Mouse (Mus musculus) lung, embryonic 16.5 days (tissue): Measurements from ENCODE around the gene Zfp663. TPM values are rescaled to one million over a fixed set of nuclear protein-coding genes. Genes with fewer than 3 reads are reported as not detected.
A peak's percentile ranks its signal among the peaks of the same experiment; 100 is the strongest.

Experiments used
- ATAC-seq: fragments of 200-750 bp; cut with Nextera tagmentation; 2 replicates; pipeline ENCODE4 v1.8.0; 2017; ENCODE audit warnings: low read depth, mild to moderate bottlenecking, moderate library complexity
- H3K27ac ChIP-seq: fragments of 300-500 bp; sonication (generic); 2 replicates; pipeline ENCODE4 v1.5.1; 2014; ENCODE audit warnings: mild to moderate bottlenecking, control low read depth, low read length
- H3K27me3 ChIP-seq: fragments of 300-500 bp; sonication (generic); 2 replicates; pipeline ENCODE4 v1.6.1; 2014; ENCODE audit warnings: low read depth, low read length, mixed read lengths; ENCODE audit not compliant: control insufficient read depth, insufficient read depth
- H3K36me3 ChIP-seq: fragments of 300-500 bp; sonication (generic); 2 replicates; pipeline ENCODE4 v1.6.1; 2014; ENCODE audit warnings: low read length; ENCODE audit not compliant: control insufficient read depth, insufficient read depth
- H3K4me1 ChIP-seq: fragments of 300-500 bp; sonication (generic); replicated peaks from 2 replicates; pipeline ENCODE4 v1.6.1; 2014; ENCODE audit warnings: low read length, mixed read lengths; ENCODE audit not compliant: control insufficient read depth, insufficient read depth
- H3K4me2 ChIP-seq: fragments of 300-500 bp; sonication (generic); 2 replicates; pipeline ENCODE4 v1.6.1; 2014; ENCODE audit warnings: low read depth, low read length, control low read depth
- H3K4me3 ChIP-seq: fragments of 300-500 bp; sonication (generic); 2 replicates; pipeline ENCODE4 v1.5.1; 2014; ENCODE audit warnings: mild to moderate bottlenecking, low read length, control low read depth
- H3K9ac ChIP-seq: fragments of 300-500 bp; sonication (generic); 2 replicates; pipeline ENCODE4 v1.6.1; 2014; ENCODE audit warnings: low read length, control low read depth
- H3K9me3 ChIP-seq: fragments of 300-500 bp; sonication (generic); 2 replicates; pipeline ENCODE4 v1.6.1; 2016; ENCODE audit warnings: low read length; ENCODE audit not compliant: control insufficient read depth
- WGBS: fragments of 180-500 bp; shearing (Covaris S2); extraction: QIAGEN DNeasy Blood & Tissue Kit; methylation state at CpG from one replicate; pipeline ENCODE4 v1.1.7; 2014; 5-methylcytosine and 5-hydroxymethylcytosine counted together
- polyA plus RNA-seq: library from polyadenylated mRNA; unstranded; fragments of >200 nt; fragmentation: Nextera tagmentation; extraction: Ambion mirVana; gene quantifications from 2 replicates; pipeline ENCODE4 v1.2.1, GENCODE M21; 2015

Zfp663 gene
- polyA plus RNA-seq, 1 experiment from 2014 or later: 1.9 TPM

GRCm38 (mm10) chr2:165380050-165380449 is 11.5 kb upstream of the Zfp663 start:
- Histone ChIP-seq H3K36me3 (peaks cover 68% of the 10 kb centered on the region), H3K27ac (no peak overlapping the region), H3K9ac (no peak overlapping the region), H3K4me1 (no peaks in the 10 kb centered on the region), H3K4me2 (no peak overlapping the region), H3K27me3 (no peaks in the 10 kb centered on the region), H3K9me3 (peaks cover 21% of the 10 kb centered on the region), H3K4me3 (no peak overlapping the region)
- WGBS: 96% methylated on average over 25 of the region's 25 CpGs
- no peak for ATAC-seq

GRCm38 (mm10) chr2:165376001-165376400 is 7.5 kb upstream of the Zfp663 start:
- H3K9me3 ChIP-seq: peaks cover 15% of the 10 kb centered on the region
- no peak overlapping the region for H3K27ac ChIP-seq
- ATAC-seq: no peak
- H3K4me2 ChIP-seq: no peak overlapping the region
- H3K4me1 ChIP-seq: no peaks in the 10 kb centered on the region
- no peak overlapping the region for H3K4me3 ChIP-seq
- H3K9ac ChIP-seq: no peak overlapping the region
- WGBS: 60% methylated on average over 4 of the region's 4 CpGs
- H3K27me3 ChIP-seq: no peaks in the 10 kb centered on the region
- H3K36me3 ChIP-seq: peaks cover 44% of the 10 kb centered on the region

DNA sequence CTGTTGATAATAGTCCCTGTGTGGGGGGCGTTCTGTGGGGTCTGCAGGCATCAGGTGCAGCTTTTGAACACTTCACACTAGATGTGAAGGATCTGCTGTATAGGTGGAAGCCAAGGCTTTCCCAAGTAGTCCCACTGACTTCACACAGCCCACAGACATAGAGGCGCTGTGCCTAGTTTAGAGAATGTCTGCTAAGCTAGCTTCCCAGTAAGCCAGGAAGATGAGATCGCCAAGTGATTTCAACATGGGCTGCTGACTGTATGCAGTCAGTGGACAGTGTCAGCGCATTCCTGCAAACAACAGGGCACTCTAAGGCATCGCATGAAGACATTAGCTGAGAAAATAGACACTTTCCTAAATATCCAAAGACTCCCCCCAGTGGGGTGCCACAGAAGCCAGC is 6.9 kb upstream of the Zfp663 start:
- WGBS: 84% methylated on average over 5 of the region's 5 CpGs
- Histone ChIP-seq H3K36me3 (peaks cover 39% of the 10 kb centered on the region), H3K4me2 (no peak overlapping the region)

DNA sequence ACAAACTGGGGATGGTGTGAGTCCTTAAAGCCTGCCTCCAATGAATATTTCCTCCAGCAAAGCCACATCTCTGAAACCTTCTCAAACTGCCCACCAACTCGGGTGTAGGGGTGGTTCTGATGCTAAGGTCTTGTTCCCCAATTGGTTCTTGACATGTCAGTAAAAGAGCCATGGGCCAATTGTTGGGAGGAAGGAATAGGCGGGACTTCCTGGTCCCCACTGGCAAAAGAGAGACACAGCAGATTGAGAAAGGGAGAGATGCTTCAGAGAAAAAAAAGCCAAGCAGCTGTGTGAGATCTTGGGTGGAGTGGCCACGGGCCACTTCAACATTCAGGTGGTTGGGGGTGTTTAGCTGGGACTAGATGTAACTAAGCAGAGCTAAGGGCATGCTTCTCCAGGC is 2.5 kb upstream of the Zfp663 start:
- 18% methylated on average over 3 of the region's 3 CpGs for WGBS
- no peak overlapping the region for H3K4me3 ChIP-seq
- H3K9ac ChIP-seq: no peak overlapping the region
- peaks cover 8% of the 10 kb centered on the region for H3K27me3 ChIP-seq
- H3K36me3 ChIP-seq: peaks cover 6% of the 10 kb centered on the region; the same call in 1 of the 2 replicates
- H3K4me2 ChIP-seq: no peak overlapping the region
- H3K9me3 ChIP-seq: no peaks in the 10 kb centered on the region
- H3K27ac ChIP-seq: no peak overlapping the region
- peaks cover 21% of the 10 kb centered on the region for H3K4me1 ChIP-seq
- no peak for ATAC-seq

More for the DNA sequence above, 6.9 kb upstream of the Zfp663 start:
- no peaks in the 10 kb centered on the region for H3K4me1 ChIP-seq
- H3K27ac ChIP-seq: no peak overlapping the region
- no peak for ATAC-seq
- no peaks in the 10 kb centered on the region for H3K27me3 ChIP-seq
- H3K4me3 ChIP-seq: no peak overlapping the region
- H3K9ac ChIP-seq: no peak overlapping the region
- peaks cover 10% of the 10 kb centered on the region; the same call in 1 of the 2 replicates for H3K9me3 ChIP-seq

GRCm38 (mm10) chr2:165370348-165370747 is 1.8 kb upstream of the Zfp663 start:
- Histone ChIP-seq H3K4me2 (no peak overlapping the region), H3K4me3 (no peak overlapping the region), H3K9me3 (no peaks in the 10 kb centered on the region), H3K27me3 (peaks cover 8% of the 10 kb centered on the region), H3K36me3 (peaks cover 6% of the 10 kb centered on the region; the same call in 1 of the 2 replicates), H3K4me1 (peaks cover 21% of the 10 kb centered on the region), H3K9ac (no peak overlapping the region), H3K27ac (no peak overlapping the region)
- no peak for ATAC-seq
- WGBS: 59% methylated on average over 3 of the region's 3 CpGs

DNA sequence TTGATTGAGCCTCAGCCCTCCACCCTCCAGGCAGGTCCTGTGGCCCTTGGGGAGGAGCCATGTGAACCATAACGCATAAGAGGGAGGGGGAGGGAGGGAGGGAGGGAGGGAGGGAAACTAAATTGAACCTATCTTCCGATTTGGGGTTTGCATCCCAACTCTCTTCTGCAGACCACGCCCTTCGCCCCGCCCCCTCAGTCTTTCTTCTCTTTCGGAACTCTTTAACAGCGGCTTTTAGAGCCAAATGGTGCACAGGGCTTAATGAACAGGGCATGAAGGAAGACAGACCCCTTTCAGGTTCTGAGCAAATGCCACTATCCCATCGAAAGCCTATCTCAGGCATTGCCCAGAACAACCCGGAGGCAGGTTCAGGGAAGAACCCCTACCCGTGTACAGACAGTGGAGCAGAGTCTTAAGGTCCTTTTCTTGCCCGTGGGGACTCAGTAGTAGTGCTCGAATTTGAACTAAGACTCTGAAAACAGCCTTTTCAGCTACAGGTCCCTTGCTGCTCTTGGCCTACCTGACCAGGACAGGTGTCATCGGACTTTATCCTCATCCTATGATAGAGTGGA is 575 bp downstream of the Zfp663 start:
- peaks cover 26% of the 10 kb centered on the region for H3K4me1 ChIP-seq
- peak; percentile 27; the same call in 1 of the 2 replicates for ATAC-seq
- H3K27me3 ChIP-seq: peaks cover 8% of the 10 kb centered on the region
- H3K36me3 ChIP-seq: no peaks in the 10 kb centered on the region
- 2% methylated on average over 13 of the region's 13 CpGs for WGBS
- peak overlapping the region; percentile 31; the same call in 1 of the 2 replicates for H3K27ac ChIP-seq
- 0 out of 2 replicates have a peak overlapping the region, but pooled peaks have one; percentile 7 for H3K9ac ChIP-seq
- H3K9me3 ChIP-seq: no peaks in the 10 kb centered on the region
- peak overlapping the region; percentile 35 for H3K4me3 ChIP-seq
- H3K4me2 ChIP-seq: peak overlapping the region; percentile 48

- no peaks in the 10 kb centered on the region for H3K9me3 ChIP-seq
- peak overlapping the region; percentile 27; the same call in 1 of the 2 replicates for H3K4me3 ChIP-seq
- H3K36me3 ChIP-seq: no peaks in the 10 kb centered on the region
- H3K4me2 ChIP-seq: peak overlapping the region; percentile 50
- peak; percentile 84 for ATAC-seq
- WGBS: 1% methylated on average over 5 of the region's 8 CpGs
- H3K27me3 ChIP-seq: peaks cover 8% of the 10 kb centered on the region
- peaks cover 26% of the 10 kb centered on the region for H3K4me1 ChIP-seq
- H3K27ac ChIP-seq: peak overlapping the region; percentile 46; the same call in 1 of the 2 replicates
- H3K9ac ChIP-seq: no peak overlapping the region
Measured at GRCm38 (mm10) chr2:165367047-165367520, 1.4 kb downstream of the Zfp663 start.

DNA sequence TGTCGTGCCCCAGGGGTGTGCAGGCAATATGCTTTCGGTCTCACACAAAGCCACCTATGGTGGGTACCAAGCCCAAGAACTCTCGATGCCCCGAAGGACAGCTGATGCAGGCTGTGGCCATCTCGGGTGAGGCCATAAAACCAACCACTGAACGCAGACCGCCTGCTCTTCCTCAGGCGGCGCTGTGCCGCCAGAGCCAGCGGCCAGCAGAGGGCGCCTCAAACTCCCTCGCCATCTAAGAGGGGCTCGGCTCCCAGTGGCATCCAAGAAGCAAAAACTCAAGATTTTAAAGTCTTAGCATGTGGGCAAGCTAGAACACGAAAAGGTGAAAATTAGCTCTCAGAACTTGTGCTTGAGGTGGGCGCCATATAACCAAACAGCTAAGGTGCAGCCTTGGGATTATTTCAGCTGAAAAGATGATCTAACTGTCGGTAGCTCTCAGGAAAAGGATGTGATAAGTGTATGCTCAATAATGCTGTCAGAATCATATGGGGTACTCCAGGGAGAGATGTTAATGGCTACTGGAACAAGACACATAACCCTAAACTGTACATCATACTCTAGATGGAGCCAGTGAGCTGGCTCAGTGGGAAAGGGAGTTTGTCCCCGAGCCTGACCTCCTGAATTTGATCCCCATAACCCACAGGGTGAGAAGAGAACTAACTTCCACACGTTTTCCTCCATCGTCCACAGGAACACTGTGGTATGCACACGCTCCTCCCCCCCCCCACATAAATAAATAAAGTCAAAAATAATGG is 4.0 kb downstream of the Zfp663 start:
- peaks cover 26% of the 10 kb centered on the region for H3K4me1 ChIP-seq
- peak overlapping the region; percentile 41; the same call in 1 of the 2 replicates for H3K9ac ChIP-seq
- H3K27me3 ChIP-seq: peaks cover 8% of the 10 kb centered on the region
- H3K9me3 ChIP-seq: no peaks in the 10 kb centered on the region
- no peak overlapping the region for H3K4me3 ChIP-seq
- peak overlapping the region; percentile 45 for H3K4me2 ChIP-seq
- no peaks in the 10 kb centered on the region for H3K36me3 ChIP-seq
- no peak for ATAC-seq
- H3K27ac ChIP-seq: no peak overlapping the region
- 10% methylated on average over 21 of the region's 21 CpGs for WGBS

DNA sequence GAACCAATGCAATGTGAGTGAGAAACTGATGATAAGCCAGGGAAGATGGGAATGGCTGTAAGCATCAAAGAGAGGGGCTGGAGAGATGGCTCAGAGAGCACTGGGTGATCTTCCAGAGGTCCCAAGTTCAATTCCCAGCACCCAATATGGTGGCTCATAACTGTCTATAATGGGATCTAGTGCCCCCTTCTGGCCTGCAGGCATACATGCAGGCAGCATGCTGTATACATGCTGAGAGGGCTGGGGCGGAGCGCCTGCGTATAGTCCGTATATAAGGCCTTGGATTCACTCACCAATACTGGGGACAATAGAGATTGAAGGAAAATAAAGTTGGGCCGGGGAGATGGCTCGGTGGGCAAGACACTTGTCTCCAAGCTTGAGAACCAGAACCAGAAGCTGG is 5.2 kb downstream of the Zfp663 start:
- no peak overlapping the region for H3K4me3 ChIP-seq
- H3K9ac ChIP-seq: no peak overlapping the region
- peaks cover 3% of the 10 kb centered on the region; the same call in 1 of the 2 replicates for H3K27me3 ChIP-seq
- no peaks in the 10 kb centered on the region for H3K9me3 ChIP-seq
- no peaks in the 10 kb centered on the region for H3K36me3 ChIP-seq
- no peak overlapping the region for H3K27ac ChIP-seq
- H3K4me1 ChIP-seq: peaks cover 20% of the 10 kb centered on the region
- no peak overlapping the region for H3K4me2 ChIP-seq
- WGBS: 83% methylated on average over 6 of the region's 6 CpGs
- no peak for ATAC-seq
